Mouse (Mus musculus): Measurements from ENCODE around the gene Cacna1e.

The Cacna1e gene

DNA sequence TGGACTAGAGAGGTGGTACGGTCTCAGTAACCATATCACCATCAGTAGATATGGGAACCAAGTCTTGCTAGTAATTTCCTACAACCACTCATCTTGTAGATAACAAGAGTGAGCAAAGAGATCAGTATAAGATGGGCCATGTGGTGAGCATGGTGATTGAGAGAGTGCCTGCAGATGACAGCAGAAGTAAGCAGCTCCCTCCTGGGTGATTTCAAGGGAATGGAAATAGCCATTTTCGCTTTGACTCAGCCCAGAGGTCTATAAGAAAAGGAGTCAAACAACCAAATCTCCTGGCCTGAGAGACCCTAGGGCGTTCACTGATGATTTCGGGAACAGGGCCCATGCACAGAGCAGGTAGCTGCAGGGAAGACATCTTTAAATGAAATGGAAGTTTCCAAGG lies 45.0 kb downstream of the Cacna1e start:
- no peak for DNase-seq (ENCODE audit: low read depth, low spot score)

DNA sequence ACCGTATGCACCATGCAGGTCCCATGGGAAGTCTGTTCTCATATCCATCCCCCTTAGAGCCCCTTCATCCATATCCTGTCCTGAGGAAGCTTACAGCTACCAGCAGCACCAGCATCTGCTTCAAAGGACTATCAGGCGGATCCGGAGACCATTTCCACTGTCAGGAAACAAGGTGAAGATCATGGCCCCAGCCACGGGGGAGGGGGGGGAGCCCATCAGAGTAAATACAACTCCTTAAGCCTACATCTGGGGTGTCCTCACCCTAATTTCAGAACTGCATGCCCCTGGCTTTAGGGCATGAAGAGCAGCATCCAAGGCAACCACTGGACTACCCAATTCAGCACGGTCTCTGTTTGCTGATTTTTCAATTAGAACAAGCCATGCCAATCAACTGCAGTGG lies 47.8 kb downstream of the Cacna1e start:
- DNase-seq (ENCODE audit: low read depth, low spot score), result no peak

DNA sequence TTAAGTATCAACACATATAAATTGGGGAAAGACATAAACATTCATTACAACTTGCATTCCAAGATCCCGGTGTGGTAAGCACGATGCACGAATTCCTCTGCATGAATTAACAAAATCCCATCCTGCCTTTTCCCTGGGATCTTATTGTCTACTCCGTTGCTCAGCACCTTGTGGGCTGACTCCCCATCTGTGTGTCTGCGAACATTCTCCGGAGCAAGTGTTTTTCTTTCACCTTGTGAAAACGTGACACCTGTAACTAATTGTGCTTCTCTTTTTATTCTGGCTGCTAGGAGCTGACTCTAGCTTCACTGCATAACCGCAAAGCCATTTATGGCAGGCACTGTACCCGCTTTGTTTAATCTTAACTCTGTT lies 52.1 kb downstream of the Cacna1e start:
- DNase-seq (ENCODE audit: low read depth, low spot score), result no peak

DNA sequence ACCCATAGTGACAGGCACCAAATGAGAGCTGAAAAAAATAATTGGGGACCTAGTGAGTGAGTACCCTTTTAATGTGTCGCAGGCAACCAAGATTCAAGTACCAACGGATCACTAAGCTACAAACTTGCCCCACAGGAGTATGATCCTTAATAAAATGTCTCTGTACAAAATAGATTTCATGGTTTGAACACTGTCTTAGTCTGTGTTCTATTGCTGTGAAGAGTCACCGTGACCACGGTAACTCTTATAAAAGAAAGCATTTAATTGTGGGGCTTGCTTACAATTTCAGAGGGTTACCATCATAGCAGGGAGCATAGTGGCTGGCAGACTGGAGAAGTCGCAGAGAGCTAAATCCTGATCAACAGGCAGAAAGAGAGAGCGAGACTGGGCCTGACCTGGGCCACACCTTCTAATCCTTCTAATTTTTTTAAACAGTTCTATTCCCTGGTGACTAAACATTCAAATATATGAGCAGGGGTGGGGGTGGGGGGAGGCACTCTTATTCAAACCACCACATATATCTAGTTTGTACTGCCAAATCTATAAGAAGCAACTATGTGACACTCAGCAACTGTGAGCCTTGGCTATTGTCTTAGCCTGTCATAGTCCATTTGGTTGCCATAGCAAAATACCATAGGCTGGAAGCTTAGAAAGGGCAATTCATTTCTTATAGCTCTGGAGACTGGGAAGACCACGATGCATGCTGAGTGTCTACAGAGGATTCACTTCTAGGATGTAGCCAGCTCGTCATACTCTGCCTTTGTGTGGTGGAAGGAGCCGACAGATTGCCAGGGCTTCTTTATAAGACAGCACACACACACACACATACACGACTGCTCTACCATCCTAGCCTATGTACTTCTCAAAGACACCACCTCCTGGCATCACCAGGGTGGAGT lies 52.8 kb downstream of the Cacna1e start:
- DNase-seq (ENCODE audit: low read depth, low spot score), result no peak

DNA sequence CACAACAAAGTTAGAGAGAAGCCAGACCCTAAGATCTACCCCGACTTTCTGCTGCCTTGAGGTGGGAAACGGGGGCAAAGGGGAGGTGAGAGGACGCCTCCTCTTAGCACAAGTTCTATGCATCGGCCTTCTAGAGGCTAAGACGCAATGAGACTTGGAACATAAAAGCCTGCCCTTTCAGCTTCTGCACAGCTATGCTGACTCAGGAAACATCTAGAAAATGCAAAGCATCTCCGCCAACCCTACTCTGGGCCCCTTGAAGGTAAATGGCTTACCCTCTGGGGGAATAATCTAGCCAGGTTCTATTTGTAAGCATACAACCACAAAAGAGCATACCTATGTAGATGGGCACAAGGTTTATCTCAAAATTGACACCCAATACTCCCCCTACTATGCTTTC lies 54.2 kb downstream of the Cacna1e start:
- DNase-seq (ENCODE audit: low read depth, low spot score), result no peak

DNA sequence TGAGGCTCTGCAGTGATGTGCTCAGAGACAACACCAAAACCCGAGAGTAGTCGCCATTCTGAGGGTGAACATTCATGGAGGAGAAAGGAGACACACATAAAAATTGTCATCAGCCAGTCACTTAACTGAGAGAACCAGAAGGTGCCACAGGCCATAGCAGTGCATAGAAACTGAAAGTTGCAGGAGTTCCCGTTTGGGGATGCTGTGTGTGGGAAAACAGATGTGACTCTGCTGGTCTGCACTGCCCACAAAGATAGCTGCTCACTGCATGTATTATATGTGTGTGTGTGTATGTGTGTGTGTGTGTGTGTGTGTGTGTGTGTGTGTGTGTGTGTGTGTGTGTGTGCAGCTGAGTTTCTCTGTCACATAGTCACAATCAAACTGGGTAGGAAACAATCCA lies 61.2 kb downstream of the Cacna1e start:
- DNase-seq (ENCODE audit: low read depth, low spot score), result no peak

DNA sequence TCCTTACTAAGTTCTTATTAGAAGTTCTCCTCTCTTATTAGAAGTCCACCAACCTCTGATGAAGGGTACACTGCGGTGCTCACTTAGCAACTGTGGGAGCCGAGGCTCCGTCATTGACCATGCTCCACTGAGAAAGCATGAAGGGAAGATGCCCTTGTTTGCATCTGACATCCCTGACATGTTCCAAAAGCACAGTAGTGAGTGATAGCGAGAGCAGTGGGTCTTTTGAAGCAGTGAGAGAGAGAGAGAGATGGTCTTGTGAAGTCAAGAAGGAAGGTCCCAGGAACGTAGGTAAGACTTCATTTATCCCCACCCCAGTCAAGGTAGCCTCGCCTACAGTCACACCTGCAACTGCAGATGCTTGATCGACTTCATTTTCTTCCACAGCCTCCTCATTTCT lies 63.9 kb downstream of the Cacna1e start:
- DNase-seq (ENCODE audit: low read depth, low spot score), result no peak

DNA sequence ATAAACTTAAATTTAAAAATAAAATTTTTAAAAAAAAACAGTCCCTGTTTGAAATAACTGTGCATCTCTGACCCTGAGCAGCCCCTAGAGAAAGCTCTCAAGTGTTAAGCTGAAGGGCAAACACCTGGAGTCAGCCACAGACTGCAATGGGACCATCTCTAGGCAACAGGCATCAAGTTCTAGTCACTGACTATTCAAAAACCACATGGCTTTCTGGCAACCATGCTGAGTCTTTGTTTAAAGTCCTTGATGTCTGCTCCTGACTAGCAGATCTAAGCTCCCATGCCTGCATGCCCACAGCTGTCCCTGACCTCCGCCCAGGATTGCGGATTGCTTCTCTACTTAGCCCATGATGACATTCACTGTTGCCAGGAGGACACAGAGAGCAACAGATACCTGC lies 64.3 kb downstream of the Cacna1e start:
- no peak for DNase-seq (ENCODE audit: low read depth, low spot score)

DNA sequence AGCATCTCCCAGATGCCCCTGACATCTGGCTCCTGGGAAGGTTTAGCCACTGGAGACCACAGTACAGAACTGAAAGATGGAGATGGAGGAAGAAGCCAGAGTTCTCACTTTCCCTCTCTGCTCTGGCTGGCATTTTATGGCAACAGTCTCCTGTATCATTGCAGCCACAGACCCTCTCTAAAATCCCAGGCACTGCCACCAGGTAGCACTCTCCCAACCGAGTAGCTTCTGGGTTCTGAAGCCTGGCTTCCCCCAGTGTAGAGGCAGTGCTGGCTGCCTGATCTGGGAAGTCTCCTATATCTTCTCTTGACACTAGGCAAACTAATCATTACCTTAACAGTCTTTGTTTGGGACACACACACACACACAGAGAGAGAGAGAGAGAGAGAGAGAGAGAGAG lies 65.6 kb downstream of the Cacna1e start:
- DNase-seq (ENCODE audit: low read depth, low spot score), result no peak

DNA sequence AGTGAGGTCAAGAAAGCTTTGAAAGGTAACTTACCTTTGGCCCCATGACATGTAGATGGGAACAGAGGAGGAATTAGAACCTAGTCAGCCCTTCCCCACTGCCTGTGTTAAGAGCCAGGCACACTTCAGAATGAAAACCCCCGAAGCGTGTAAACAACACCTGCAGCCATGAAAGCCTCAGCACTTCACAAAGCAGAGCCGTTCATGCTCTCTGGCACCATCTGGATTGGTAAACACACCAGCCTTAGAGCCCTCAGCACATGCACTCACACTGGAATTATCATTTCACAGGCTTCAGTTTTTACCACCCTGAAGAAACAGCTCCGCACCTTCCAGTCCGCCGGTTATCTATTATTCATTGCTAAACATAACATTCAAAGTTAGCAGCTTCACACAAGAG lies 67.5 kb downstream of the Cacna1e start:
- DNase-seq (ENCODE audit: low read depth, low spot score), result no peak

DNA sequence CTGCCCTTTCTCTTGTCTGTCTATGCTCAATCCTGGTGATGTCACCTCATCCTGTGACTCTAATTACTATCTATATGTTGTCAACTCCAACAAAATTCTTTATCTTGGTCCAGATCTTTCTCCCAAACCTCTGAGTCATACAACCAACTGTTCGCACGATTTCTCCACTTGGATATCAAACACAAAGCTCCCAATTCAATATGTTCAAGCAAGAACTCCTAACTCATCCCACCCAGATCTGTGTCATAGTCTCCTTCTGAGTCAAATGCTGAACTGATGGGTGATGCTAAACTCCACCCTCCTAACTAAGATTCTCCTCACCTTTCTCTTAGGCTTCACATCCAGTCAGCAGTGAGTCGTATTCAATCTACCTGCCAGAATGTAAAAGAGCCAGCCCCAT lies 68.0 kb downstream of the Cacna1e start:
- no peak for DNase-seq (ENCODE audit: low read depth, low spot score)

DNA sequence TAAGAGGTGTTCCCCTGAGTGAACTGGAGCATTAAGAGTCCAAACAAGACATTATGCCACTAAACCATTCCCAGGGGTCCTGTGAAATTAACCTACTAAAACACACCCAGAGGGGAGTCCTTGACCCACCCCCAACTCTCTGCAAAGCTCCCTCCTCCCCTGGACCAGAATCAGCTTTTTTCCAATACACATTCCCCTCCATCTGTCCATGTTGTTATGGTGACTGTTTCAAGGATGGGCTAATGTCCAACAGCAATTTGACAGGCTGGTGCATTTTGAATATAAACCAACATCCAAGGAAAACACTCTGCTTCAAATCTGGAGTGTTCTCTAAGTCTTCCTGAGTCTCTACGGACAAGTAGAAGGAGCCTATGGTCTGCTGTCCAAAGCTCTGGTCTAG lies 78.6 kb downstream of the Cacna1e start:
- no peak for DNase-seq (ENCODE audit: low read depth, low spot score)

DNA sequence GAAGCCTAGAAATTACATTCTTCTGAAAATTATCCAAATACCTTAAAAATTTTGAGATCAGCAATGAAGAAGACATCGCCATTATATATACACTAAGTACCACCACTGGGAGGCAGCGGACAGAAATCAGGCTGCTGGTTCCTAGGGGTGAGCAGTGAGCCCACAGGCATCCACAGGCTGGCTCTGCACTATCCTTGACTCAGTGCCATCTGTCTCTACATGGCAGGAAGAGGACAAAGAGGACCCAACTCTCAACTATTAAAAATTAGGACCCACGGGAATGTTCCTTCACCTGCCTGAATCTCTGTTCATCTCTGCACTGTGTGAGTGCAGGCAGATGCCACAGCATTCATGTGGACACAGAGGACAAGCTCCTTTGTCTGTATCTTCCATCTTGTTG lies 79.3 kb downstream of the Cacna1e start:
- no peak for DNase-seq (ENCODE audit: low read depth, low spot score)

DNA sequence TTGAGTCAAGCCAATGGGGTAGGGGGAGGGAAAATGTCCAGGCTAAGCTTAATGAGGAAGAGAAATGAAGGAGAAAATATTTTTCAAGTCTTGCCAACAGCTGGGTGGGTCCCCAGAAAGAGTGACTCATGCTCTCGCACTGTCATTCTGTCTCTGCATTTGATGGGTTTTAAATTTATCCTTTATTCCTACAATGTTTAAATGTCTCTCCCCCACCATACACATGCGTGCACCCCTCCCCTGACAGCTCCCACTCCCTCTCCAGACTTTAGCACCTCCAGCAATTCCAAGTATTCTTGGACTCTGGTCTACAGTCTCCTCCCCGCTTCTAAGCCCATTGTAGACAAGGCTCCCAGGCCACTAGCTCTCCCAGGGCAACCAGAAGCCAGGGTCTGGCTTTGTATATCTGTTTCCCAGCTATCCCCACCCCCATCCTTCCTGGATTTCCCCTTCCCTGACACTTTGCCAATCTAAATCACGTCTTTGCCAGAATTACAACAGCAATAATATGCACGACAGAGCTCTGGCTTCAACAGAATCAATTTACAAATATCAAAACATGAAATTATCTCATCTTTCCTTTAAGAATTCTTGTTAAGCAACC lies 81.9 kb downstream of the Cacna1e start:
- DNase-seq (ENCODE audit: low read depth, low spot score), result no peak

DNA sequence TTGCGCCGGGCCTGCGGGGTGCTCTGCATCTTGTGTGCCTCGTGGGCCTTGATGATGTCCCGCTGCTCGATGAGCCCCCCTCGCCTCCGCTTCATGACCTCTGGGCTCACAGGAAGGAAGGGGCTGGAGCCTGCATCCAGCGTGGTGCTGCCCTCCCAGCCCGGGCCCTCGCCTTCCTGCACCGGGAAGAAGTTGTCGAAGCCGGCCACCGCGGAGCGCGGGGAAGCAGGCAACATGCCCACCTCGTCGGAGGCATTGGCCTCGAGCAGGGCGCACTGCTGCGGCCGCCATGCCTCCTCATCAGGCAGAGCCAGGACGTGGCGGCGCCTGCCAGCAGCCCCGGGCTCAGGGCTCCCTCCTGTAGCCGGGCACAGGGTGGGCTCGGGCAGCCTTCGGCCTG lies 85.0 kb downstream of the Cacna1e start:
- no peak for DNase-seq (ENCODE audit: low read depth, low spot score)

DNA sequence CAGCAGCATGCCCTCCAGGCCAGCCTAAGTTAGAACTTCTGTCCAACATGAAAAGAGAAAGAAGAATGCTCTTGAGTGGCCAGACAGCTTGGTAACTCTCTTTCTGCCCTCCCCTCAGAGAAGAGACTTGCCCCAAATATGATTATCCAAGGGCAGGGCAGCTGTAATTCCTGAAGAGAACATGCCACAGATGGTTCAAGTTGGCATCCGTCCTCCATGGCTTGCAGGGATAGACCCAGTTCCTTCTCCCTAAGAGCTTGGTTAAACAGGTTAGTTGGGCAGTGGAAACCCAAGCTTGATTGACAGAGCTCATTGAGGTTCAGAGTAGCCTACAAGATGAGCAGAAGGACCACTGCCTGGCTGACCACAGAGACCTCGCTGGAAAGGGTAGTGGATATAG lies 85.5 kb downstream of the Cacna1e start:
- no peak for DNase-seq (ENCODE audit: low read depth, low spot score)

DNA sequence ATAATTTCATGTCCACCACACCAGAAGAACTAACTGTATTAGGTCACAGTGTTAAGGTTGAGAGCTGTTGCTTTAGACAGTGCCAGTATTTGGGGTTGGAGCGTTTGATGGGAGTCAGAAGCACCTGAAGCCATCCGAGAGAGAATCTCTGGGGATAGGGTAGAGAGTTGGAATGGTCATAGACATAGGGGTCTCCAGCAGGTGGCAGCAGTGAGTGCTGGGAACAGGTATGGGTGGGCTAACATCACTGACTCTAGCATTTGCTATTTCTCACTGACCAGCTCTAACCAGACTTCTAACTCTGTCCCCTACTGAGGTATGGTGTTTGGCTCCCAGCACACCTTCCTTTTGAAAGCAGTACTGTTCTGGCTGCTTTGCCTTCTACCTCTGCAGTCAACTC lies 87.6 kb downstream of the Cacna1e start:
- peak; percentile 53 for DNase-seq (ENCODE audit: low read depth, low spot score)

DNA sequence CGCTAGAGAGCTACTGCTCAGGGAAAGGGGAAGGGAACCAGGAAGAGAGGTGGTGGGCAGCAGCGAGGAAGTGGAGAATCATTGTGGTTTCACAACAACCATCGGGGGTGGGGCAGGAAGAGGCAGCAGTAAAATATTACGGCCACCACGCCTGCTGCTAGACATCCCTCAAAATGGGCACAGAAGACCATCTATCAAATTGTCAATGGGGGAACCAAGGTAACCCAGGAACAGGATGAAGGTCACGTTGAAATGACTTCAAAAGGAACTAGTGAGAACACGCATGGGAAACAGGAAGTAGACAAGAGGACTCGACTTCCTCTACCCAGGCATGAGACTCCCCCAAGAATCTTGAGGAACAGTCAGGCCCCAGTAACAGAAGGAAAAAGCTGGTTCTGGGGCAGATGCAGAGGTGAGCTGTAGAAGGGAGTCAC lies 89.8 kb downstream of the Cacna1e start:
- peak; percentile 36 for DNase-seq (ENCODE audit: low read depth, low spot score)

DNA sequence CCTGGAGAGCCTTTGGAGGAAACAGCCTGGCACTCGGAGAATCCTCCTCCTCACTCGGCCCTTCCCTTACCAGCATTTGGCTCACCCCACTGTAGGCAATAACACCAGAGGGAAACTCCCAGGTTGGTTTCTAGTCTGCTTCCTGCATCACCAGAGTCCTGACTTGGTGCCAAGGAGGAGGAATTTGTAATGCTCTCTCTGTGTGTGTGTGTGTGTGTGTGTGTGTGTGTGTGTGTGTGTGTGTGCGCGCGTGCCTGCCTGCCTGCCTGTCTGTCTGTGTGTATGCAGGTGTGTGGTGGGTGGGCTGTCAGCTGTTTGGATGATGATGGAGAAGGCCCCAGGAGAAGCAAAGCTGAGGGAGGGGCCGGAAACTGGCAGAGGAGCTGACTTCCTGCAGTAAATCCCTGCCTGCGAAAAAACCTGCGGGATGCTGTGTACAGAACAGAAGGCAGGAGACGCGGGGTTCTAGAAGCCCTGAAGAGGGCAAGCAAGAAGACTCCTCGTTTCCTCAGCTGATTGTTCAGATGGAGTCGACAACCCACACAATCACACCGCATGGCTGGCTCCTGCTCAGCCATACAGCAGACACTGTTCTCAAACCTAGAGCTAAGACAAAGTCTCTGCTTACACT lies 92.6 kb downstream of the Cacna1e start:
- DNase-seq (ENCODE audit: low read depth, low spot score), result peak; percentile 61

DNA sequence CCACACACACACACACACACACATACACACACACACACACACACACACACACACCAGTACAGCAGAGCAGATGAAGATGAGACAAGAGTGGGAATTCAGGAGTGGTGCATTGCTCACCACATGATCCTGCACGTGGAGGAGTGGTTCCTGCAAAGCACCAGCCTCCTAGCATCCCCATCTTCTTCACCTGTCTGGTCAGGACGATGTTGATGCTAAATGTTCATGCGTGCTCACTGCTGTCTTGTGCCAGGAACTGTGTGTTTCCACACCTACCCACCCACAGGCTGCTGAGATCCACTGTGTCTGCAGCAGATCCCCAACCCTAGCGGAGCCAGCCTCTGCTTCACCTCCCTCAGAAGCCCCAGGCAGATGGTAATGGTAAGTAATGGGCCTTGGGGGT lies 95.8 kb downstream of the Cacna1e start:
- peak; percentile 8 for DNase-seq (ENCODE audit: low read depth, low spot score)

DNA sequence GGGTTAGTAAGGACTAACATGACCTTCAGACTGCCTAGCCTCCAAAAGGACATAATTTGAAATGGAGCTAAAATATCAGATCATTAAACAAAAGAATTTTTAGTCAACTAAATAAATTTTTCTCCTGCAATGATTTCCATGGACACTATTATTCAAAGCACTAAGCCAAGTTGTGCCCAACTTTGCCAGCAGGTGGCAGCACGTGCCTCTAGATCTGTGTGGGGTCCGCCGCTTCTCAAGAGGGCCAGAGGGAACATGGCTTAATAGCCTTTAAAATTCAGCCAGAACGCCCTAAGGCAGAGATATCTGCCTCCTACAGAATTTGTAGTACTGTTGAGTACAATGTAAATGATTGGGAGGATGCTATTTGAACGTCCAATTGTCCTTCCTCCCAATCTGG lies 96.2 kb downstream of the Cacna1e start:
- DNase-seq (ENCODE audit: low read depth, low spot score), result peak; percentile 85

DNA sequence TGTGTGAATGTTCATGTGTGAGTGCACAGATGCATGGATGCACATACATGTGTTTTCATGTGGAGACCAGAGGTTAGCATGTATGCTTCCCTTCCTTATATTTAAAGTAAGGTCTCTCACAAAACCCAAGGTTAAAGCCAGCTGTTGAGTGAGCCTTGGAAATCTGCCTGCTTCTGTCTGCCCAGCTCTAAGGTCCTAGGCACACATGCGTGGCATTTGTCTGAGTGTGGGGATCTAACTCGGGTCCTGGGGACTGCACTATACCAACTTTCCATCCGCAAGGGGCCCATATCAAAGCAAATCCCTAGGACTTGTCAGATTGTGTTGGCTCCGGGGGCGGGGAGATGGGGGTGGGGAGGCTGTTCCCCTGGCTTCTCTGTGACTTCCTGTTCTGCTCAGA lies 96.9 kb downstream of the Cacna1e start:
- peak; percentile 35 for DNase-seq (ENCODE audit: low read depth, low spot score)

DNA sequence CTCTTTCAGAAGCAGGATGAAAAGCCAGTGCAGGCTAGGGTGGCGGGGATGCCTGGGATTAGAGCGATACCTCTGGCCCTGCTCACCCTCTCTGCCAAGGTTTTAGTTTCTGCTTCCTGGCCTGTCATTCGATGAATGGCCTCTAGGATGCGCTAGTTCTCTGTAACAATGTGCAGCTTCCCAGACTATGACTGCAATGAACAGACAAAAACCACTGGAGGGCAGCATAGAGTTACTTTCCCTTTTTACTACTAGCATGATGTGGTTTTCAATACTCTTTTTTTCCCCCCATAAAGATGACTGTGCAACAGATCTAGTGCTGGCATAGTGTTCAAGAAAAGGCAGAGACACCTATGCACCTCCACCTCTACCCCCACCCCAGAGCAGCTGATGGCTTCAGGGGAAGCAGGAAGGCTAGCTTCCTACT lies 98.0 kb downstream of the Cacna1e start:
- peak; percentile 94 for DNase-seq (ENCODE audit: low read depth, low spot score)
